Comparison of ENCODE assay signal across 11 mouse cellular contexts in genomic region chr16:94647153-94647552, GRCm38 (mm10).
A peak's percentile ranks its signal among the peaks of the same experiment; 100 is the strongest.
DNase-seq lines count a peak whose midpoint lies in the region; ATAC-seq and TF ChIP-seq lines count a peak whose summit lies in the region.
"Had no signal": no experiment of that assay in that cellular context is flagged by ENCODE, and none has a peak within 500 bp of the region (broad histone marks: within the 10 kb centered on the region; RNA-seq: fewer than 3 reads in every experiment).

No protein-coding gene starts in this region.

- TF ChIP-seq CTCF in intestine, postnatal 0 days (IDR thresholded peaks at IDR 0.05; ENCODE audit: low read depth): peak; percentile 25; the same call in 1 of the 2 replicates

- no peaks in the 10 kb centered on the region for H3K36me3 ChIP-seq in intestine, postnatal 0 days (ENCODE audit: control insufficient read depth, insufficient read depth)
- no peaks in the 10 kb centered on the region for H3K36me3 ChIP-seq in intestine, embryonic 15.5 days
- no peaks in the 10 kb centered on the region for H3K36me3 ChIP-seq in hindbrain, embryonic 13.5 days
- H3K36me3 ChIP-seq: hindbrain, embryonic 12.5 days; midbrain, embryonic 12.5 days had no signal

- H3K27me3 ChIP-seq in intestine, postnatal 0 days (replicated peaks; ENCODE audit: control insufficient read depth, insufficient read depth, low read length): no peaks in the 10 kb centered on the region
- no peaks in the 10 kb centered on the region for H3K27me3 ChIP-seq in intestine, embryonic 15.5 days (replicated peaks)
- H3K27me3 ChIP-seq in hindbrain, embryonic 13.5 days: no peaks in the 10 kb centered on the region
- H3K27me3 ChIP-seq: hindbrain, embryonic 12.5 days; midbrain, embryonic 12.5 days had no signal

- WGBS in intestine, postnatal 0 days: 69% methylated on average over 5 of the region's 5 CpGs
- WGBS in intestine, embryonic 15.5 days: 64% methylated on average over 5 of the region's 5 CpGs
- 83% methylated on average over 5 of the region's 5 CpGs for WGBS in hindbrain, embryonic 13.5 days

- no peak overlapping the region for H3K4me2 ChIP-seq in intestine, postnatal 0 days (replicated peaks; ENCODE audit: low read depth)
- no peak overlapping the region for H3K4me2 ChIP-seq in intestine, embryonic 15.5 days (replicated peaks)
- H3K4me2 ChIP-seq in hindbrain, embryonic 13.5 days: no peak overlapping the region
- H3K4me2 ChIP-seq: hindbrain, embryonic 12.5 days; midbrain, embryonic 12.5 days had no signal

- H3K4me3 ChIP-seq in intestine, postnatal 0 days (ENCODE audit: low read depth, low read length): no peak overlapping the region
- no peak overlapping the region for H3K4me3 ChIP-seq in intestine, embryonic 15.5 days (replicated peaks)
- H3K4me3 ChIP-seq in hindbrain, embryonic 13.5 days: no peak overlapping the region
- H3K4me3 ChIP-seq: hindbrain, embryonic 12.5 days; midbrain, embryonic 12.5 days had no signal

- no peaks in the 10 kb centered on the region for H3K9me3 ChIP-seq in intestine, postnatal 0 days (ENCODE audit: control insufficient read depth)
- H3K9me3 ChIP-seq in intestine, embryonic 15.5 days: no peaks in the 10 kb centered on the region
- no peaks in the 10 kb centered on the region for H3K9me3 ChIP-seq in hindbrain, embryonic 13.5 days
- H3K9me3 ChIP-seq: hindbrain, embryonic 12.5 days; midbrain, embryonic 12.5 days had no signal

- H3K27ac ChIP-seq in intestine, postnatal 0 days (ENCODE audit: low read depth, low read length): no peak overlapping the region
- H3K27ac ChIP-seq in intestine, embryonic 15.5 days: no peak overlapping the region
- no peak overlapping the region for H3K27ac ChIP-seq in hindbrain, embryonic 13.5 days
- H3K27ac ChIP-seq: hindbrain, embryonic 12.5 days; midbrain, embryonic 12.5 days had no signal

- peak; percentile 39 for DNase-seq in induced T-regulatory cell, adult 2 months (ENCODE audit: low read depth)
- peak; percentile 59 for DNase-seq in thymus, postnatal 0 days (ENCODE audit: low spot score)
- no peak for DNase-seq in testis, postnatal 14 days (ENCODE audit: low spot score)
- DNase-seq: cerebellum, adult 9-10 months; liver had no signal

- no peak overlapping the region for H3K9ac ChIP-seq in intestine, postnatal 0 days (ENCODE audit: low read depth, low read length)
- no peak overlapping the region for H3K9ac ChIP-seq in intestine, embryonic 15.5 days
- no peak overlapping the region for H3K9ac ChIP-seq in hindbrain, embryonic 13.5 days
- H3K9ac ChIP-seq: hindbrain, embryonic 12.5 days; midbrain, embryonic 12.5 days had no signal

- no peak for ATAC-seq in intestine, postnatal 0 days
- ATAC-seq in intestine, embryonic 15.5 days: no peak
- ATAC-seq in CD4-positive, CD25-positive, alpha-beta regulatory T cell, adult 4 months: peak; percentile 40
- ATAC-seq in hindbrain, embryonic 13.5 days (ENCODE audit: low FRiP score): no peak

- no peaks in the 10 kb centered on the region for H3K4me1 ChIP-seq in intestine, postnatal 0 days (replicated peaks; ENCODE audit: control insufficient read depth, insufficient read depth, low read length)
- H3K4me1 ChIP-seq in intestine, embryonic 15.5 days (replicated peaks): peaks cover 9% of the 10 kb centered on the region; the same call in 1 of the 2 replicates
- peaks cover 43% of the 10 kb centered on the region for H3K4me1 ChIP-seq in hindbrain, embryonic 13.5 days (replicated peaks)
